Mouse (Mus musculus): ENCODE data around the gene Casp9. TPM values are rescaled to one million over a fixed set of nuclear protein-coding genes. Genes with fewer than 3 reads are reported as not detected.
A peak's percentile ranks its signal among the peaks of the same experiment; 100 is the strongest.

Casp9 gene
- polyA plus RNA-seq, 1 experiment from 2014 or later = 25.5 TPM

DNA sequence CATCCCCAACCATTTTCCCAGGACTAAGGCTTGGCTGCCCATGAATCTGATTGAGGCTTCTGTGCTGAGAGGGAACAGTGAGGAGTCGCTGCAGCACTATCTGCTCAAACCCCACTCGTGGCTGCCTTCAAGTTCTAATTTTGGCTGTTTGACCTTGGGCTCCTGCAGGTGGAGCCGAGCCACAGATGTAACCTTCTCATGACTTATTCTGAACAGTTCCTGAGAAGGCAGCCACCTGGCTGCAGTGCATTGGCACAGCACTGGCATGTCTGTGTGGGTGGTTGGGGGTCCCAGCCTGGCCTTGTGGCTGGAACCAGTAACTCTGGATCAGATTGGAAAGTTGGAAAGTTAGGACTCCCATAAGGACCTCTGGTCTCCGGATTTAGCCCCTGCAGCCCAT lies 34.8 kb downstream of the Casp9 start:
- Histone ChIP-seq H3K27me3 (ENCODE audit: insufficient read depth, poor library complexity, severe bottlenecking) (no peaks in the 10 kb centered on the region), H3K4me3 (no peak overlapping the region), H3K9me3 (no peaks in the 10 kb centered on the region), H3K36me3 (no peaks in the 10 kb centered on the region), H3K27ac (no peak overlapping the region), H3K4me1 (replicated peaks) (0 out of 2 replicates have a peak, but pooled peaks cover 4% of the 10 kb centered on the region)
- 74% methylated on average over 4 of the region's 4 CpGs for WGBS
- no peak for DNase-seq (ENCODE audit: low spot score)

- Histone ChIP-seq H3K9me3 (no peaks in the 10 kb centered on the region), H3K36me3 (no peaks in the 10 kb centered on the region), H3K4me1 (replicated peaks) (0 out of 2 replicates have a peak, but pooled peaks cover 4% of the 10 kb centered on the region), H3K27me3 (ENCODE audit: insufficient read depth, poor library complexity, severe bottlenecking) (no peaks in the 10 kb centered on the region), H3K27ac (no peak overlapping the region), H3K4me3 (no peak overlapping the region)
- DNase-seq (ENCODE audit: low spot score) = no peak
- 62% methylated on average over 11 of the region's 11 CpGs for WGBS
Measured at GRCm38 (mm10) chr4:141830381-141830780, 37.0 kb downstream of the Casp9 start.

DNA sequence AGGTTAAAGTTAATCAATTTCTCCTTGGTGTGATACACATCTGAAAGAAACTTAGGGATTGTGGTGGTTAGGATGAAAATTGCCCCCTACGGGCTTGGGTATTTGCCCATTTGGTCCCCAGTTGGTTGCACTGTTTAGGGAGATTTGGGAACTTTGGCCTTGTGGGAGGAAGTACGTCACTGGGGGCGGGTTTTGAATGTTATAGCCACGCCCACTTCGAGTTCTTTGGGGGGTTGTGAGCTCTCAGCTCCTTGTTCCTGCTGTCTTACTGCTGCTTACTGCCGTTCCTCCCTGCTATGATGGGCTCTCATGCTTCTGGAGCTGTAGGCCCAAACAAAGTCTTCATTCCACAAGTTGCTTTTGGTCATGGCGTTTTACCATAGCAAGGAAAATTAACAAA lies 37.9 kb downstream of the Casp9 start:
- Histone ChIP-seq H3K27ac (no peak overlapping the region), H3K36me3 (no peaks in the 10 kb centered on the region), H3K27me3 (ENCODE audit: insufficient read depth, poor library complexity, severe bottlenecking) (no peaks in the 10 kb centered on the region), H3K4me3 (no peak overlapping the region), H3K9me3 (no peaks in the 10 kb centered on the region), H3K4me1 (replicated peaks) (0 out of 2 replicates have a peak, but pooled peaks cover 4% of the 10 kb centered on the region)
- 85% methylated on average over 7 of the region's 7 CpGs for WGBS
- no peak for DNase-seq (ENCODE audit: low spot score)

GRCm38 (mm10) chr4:141833911-141834310 lies 40.5 kb downstream of the Casp9 start:
- Histone ChIP-seq H3K4me1 (replicated peaks) (0 out of 2 replicates have a peak, but pooled peaks cover 4% of the 10 kb centered on the region), H3K27ac (no peak overlapping the region), H3K4me3 (no peak overlapping the region), H3K9me3 (no peaks in the 10 kb centered on the region), H3K36me3 (no peaks in the 10 kb centered on the region), H3K27me3 (ENCODE audit: insufficient read depth, poor library complexity, severe bottlenecking) (no peaks in the 10 kb centered on the region)
- WGBS = 45% methylated on average over 1 of the region's 1 CpGs
- no peak for DNase-seq (ENCODE audit: low spot score)

- H3K27me3 ChIP-seq (ENCODE audit: insufficient read depth, poor library complexity, severe bottlenecking) = no peaks in the 10 kb centered on the region
- no peak overlapping the region for H3K4me3 ChIP-seq
- no peak overlapping the region for H3K27ac ChIP-seq
- no peaks in the 10 kb centered on the region for H3K9me3 ChIP-seq
- WGBS = 71% methylated on average over 5 of the region's 5 CpGs
- H3K4me1 ChIP-seq (replicated peaks) = 0 out of 2 replicates have a peak, but pooled peaks cover 4% of the 10 kb centered on the region
- no peak for DNase-seq (ENCODE audit: low spot score)
- H3K36me3 ChIP-seq = no peaks in the 10 kb centered on the region
Measured at GRCm38 (mm10) chr4:141834536-141835095, 41.2 kb downstream of the Casp9 start.

DNA sequence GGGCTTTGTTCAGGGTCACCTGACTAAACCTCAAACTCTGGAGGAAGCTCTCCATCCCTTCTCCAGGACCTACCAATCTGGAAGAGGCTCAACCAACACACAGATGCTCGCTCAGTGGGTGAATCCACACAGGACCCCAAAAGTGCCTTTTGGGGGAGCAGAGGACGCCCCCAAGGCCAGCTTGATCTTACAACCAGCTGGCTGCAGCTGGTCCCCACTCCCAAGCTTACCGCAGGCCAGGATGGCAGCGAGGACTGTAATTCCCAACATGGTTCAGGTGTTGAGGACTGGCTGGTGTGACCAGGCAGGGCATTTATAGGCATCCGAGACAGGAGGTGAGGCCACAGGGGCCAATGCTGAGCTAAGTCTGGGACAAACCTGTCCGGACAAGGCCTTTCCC lies 52.6 kb downstream of the Casp9 start, which contains the start of gene Ctrc:
Ctrc (minus strand) TSS at position 361 of the 400 bp plus-strand sequence.
- no peak within 1 kb of the TSS for H3K4me3 ChIP-seq
- 88% methylated on average over 6 of the region's 6 CpGs for WGBS
- peaks cover 4% of the 10 kb centered on the region; the same call in 1 of the 2 replicates for H3K9me3 ChIP-seq
- H3K36me3 ChIP-seq = no peaks in the 10 kb centered on the region
- no peak within 1 kb of the TSS for H3K27ac ChIP-seq
- no peaks in the 10 kb centered on the region for H3K27me3 ChIP-seq (ENCODE audit: insufficient read depth, poor library complexity, severe bottlenecking)
- no peak for DNase-seq (ENCODE audit: low spot score)
- no peaks in the 10 kb centered on the region for H3K4me1 ChIP-seq (replicated peaks)

GRCm38 (mm10) chr4:141853437-141853836 lies 60.0 kb downstream of the Casp9 start:
- peak; percentile 57 for DNase-seq (ENCODE audit: low spot score)
- Histone ChIP-seq H3K27ac (no peak overlapping the region), H3K9me3 (peaks cover 4% of the 10 kb centered on the region; the same call in 1 of the 2 replicates), H3K36me3 (no peaks in the 10 kb centered on the region), H3K27me3 (ENCODE audit: insufficient read depth, poor library complexity, severe bottlenecking) (no peaks in the 10 kb centered on the region), H3K4me1 (replicated peaks) (peaks cover 4% of the 10 kb centered on the region; the same call in 1 of the 2 replicates), H3K4me3 (no peak overlapping the region)
- WGBS = 76% methylated on average over 9 of the region's 9 CpGs

GRCm38 (mm10) chr4:141857422-141857930 lies 64.1 kb downstream of the Casp9 start:
- no peak overlapping the region for H3K27ac ChIP-seq
- peak; percentile 86 for DNase-seq (ENCODE audit: low spot score)
- H3K4me1 ChIP-seq (replicated peaks) = peaks cover 4% of the 10 kb centered on the region
- 19% methylated on average over 10 of the region's 10 CpGs for WGBS
- H3K27me3 ChIP-seq (ENCODE audit: insufficient read depth, poor library complexity, severe bottlenecking) = no peaks in the 10 kb centered on the region
- no peaks in the 10 kb centered on the region for H3K9me3 ChIP-seq
- peaks cover 33% of the 10 kb centered on the region for H3K36me3 ChIP-seq
- H3K4me3 ChIP-seq = no peak overlapping the region

DNA sequence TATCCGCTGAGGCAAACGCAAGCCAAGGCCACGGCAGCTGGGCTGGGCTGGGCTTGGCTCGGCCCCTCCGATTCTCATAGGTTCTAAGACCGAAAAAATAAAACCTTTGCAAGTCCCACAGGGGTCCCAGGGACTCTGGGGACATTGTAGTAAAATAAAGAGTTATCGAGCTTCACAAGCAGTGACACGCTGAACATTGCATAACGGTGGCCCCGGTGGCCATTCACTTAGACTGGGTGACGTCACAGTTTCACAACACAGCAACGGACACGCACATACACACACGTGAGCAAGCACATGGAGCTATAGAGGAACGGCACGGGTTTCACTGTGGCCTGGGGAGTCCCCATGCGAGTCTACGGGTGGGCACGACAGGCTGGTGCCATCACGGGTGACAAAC lies 65.1 kb downstream of the Casp9 start:
- Histone ChIP-seq H3K36me3 (peaks cover 33% of the 10 kb centered on the region), H3K27me3 (ENCODE audit: insufficient read depth, poor library complexity, severe bottlenecking) (no peaks in the 10 kb centered on the region), H3K9me3 (no peaks in the 10 kb centered on the region), H3K27ac (no peak overlapping the region), H3K4me3 (no peak overlapping the region), H3K4me1 (replicated peaks) (peaks cover 4% of the 10 kb centered on the region)
- no peak for DNase-seq (ENCODE audit: low spot score)
- WGBS = 93% methylated on average over 20 of the region's 20 CpGs

DNA sequence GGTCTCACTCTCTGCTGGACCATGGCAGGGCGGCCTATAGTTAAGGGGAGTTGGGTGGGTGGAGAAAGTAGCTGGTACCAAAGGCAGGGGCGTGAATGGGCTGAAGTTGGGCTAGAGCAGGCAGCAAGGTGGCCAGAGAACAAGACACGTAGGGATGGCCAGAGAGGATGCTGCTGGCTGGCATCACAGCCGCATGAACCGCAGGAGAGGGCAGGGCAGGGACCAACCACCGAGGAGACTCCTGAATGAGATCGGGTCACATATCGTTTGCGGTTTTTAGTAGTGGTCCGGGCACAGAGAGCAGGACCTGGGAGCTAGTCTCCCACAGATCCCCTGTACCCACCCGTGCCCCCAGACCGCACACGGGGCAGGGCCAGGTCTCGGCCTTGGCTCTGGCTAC lies 65.9 kb downstream of the Casp9 start:
- WGBS = 91% methylated on average over 14 of the region's 14 CpGs
- no peak for DNase-seq (ENCODE audit: low spot score)
- Histone ChIP-seq H3K4me1 (replicated peaks) (peaks cover 4% of the 10 kb centered on the region), H3K9me3 (no peaks in the 10 kb centered on the region), H3K36me3 (peaks cover 37% of the 10 kb centered on the region), H3K4me3 (no peak overlapping the region), H3K27ac (no peak overlapping the region), H3K27me3 (ENCODE audit: insufficient read depth, poor library complexity, severe bottlenecking) (0 out of 2 replicates have a peak, but pooled peaks cover 3% of the 10 kb centered on the region)

DNA sequence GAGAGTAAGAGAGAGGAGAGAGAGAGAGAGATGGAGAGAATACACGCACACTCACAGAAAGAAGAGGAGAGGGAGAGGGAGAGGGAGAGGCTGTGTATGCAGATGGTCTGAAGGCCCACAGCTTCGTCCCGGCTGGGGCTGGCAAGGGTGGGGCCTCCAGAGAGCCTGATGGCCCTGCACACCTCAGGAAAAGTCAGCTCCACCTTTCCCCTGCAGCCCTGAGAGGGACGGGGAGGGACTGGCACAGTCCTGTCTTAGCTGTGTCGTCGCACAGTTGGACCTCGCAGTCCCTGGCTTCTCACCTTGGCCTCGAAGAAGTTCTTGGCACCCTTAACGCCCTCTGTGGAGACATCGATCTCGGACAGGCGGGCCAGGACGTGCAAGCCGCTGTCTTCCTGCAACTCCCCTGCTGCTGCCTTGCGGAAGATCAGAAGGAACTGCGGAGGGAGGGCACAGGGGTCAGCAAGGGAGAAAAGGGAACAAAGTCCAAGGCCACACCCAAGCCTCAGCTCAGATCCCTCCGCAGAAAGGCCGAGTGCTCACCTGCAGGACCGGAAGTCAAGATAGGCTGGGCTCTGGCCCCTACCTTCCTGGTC lies 66.9 kb downstream of the Casp9 start:
- H3K27me3 ChIP-seq (ENCODE audit: insufficient read depth, poor library complexity, severe bottlenecking) = 0 out of 2 replicates have a peak, but pooled peaks cover 3% of the 10 kb centered on the region
- no peaks in the 10 kb centered on the region for H3K9me3 ChIP-seq
- no peak for DNase-seq (ENCODE audit: low spot score)
- peaks cover 42% of the 10 kb centered on the region for H3K36me3 ChIP-seq
- peaks cover 4% of the 10 kb centered on the region for H3K4me1 ChIP-seq (replicated peaks)
- no peak overlapping the region for H3K4me3 ChIP-seq
- peak overlapping the region; percentile 23; the same call in 1 of the 2 replicates for H3K27ac ChIP-seq
- WGBS = 65% methylated on average over 19 of the region's 19 CpGs

GRCm38 (mm10) chr4:141861591-141862295 lies 68.3 kb downstream of the Casp9 start:
- Histone ChIP-seq H3K27ac (no peak overlapping the region), H3K9me3 (no peaks in the 10 kb centered on the region), H3K36me3 (peaks cover 43% of the 10 kb centered on the region), H3K4me3 (no peak overlapping the region), H3K4me1 (replicated peaks) (peaks cover 8% of the 10 kb centered on the region), H3K27me3 (ENCODE audit: insufficient read depth, poor library complexity, severe bottlenecking) (0 out of 2 replicates have a peak, but pooled peaks cover 3% of the 10 kb centered on the region)
- 93% methylated on average over 17 of the region's 17 CpGs for WGBS
- DNase-seq (ENCODE audit: low spot score) = no peak

GRCm38 (mm10) chr4:141862867-141863266 lies 69.5 kb downstream of the Casp9 start:
- H3K4me3 ChIP-seq = no peak overlapping the region
- no peaks in the 10 kb centered on the region for H3K9me3 ChIP-seq
- H3K27ac ChIP-seq = no peak overlapping the region
- peaks cover 16% of the 10 kb centered on the region for H3K4me1 ChIP-seq (replicated peaks)
- 82% methylated on average over 5 of the region's 5 CpGs for WGBS
- H3K36me3 ChIP-seq = peaks cover 43% of the 10 kb centered on the region
- DNase-seq (ENCODE audit: low spot score) = no peak
- 0 out of 2 replicates have a peak, but pooled peaks cover 3% of the 10 kb centered on the region for H3K27me3 ChIP-seq (ENCODE audit: insufficient read depth, poor library complexity, severe bottlenecking)
